Mouse (Mus musculus) G1E (cell line): ENCODE data around the gene Ggt6. TPM values are rescaled to one million over a fixed set of nuclear protein-coding genes. Genes with fewer than 3 reads are reported as not detected.
A peak's percentile ranks its signal among the peaks of the same experiment; 100 is the strongest.
"Not testable (repeated sequence)": the region's sequence is repeated elsewhere in the genome, so short reads cannot be mapped to it uniquely, and the experiment has no call there.

Source experiments
- ATAC-seq: 2 replicates; pipeline ENCODE4 v1.8.0; 2016; ENCODE audit warnings: mild to moderate bottlenecking; ENCODE audit not compliant: insufficient number of reproducible peaks, poor library complexity, low FRiP score, severe bottlenecking; ENCODE audit errors: extremely low read depth
- DNase-seq: peaks from one replicate; pipeline ENCODE4 v3.0.0; 2012; ENCODE audit warnings: low spot score
- H3K27me3 ChIP-seq: 2 replicates; pipeline ENCODE4 v1.6.1; 2012; ENCODE audit warnings: mild to moderate bottlenecking, low read length, inconsistent platforms; ENCODE audit not compliant: insufficient read depth
- H3K36me3 ChIP-seq: replicated peaks from 2 replicates; pipeline ENCODE3; 2012; ENCODE audit warnings: mild to moderate bottlenecking, inconsistent platforms
- H3K4me1 ChIP-seq: 2 replicates; pipeline ENCODE4 v1.6.1; 2012; ENCODE audit warnings: low read depth, low read length, inconsistent platforms, mixed read lengths; ENCODE audit not compliant: insufficient read depth
- H3K4me3 ChIP-seq: 2 replicates; pipeline ENCODE4 v1.5.1; 2012; ENCODE audit warnings: low read depth, mild to moderate bottlenecking, inconsistent platforms, low read length, moderate library complexity, mixed read lengths
- H3K9me3 ChIP-seq: replicated peaks from 2 replicates; pipeline ENCODE4 v1.6.1; 2012; ENCODE audit warnings: inconsistent platforms
- CTCF ChIP-seq: IDR thresholded peaks from 2 replicates; pipeline ENCODE4 v1.5.1; 2012; ENCODE audit warnings: low read depth, low read length, inconsistent platforms, mixed read lengths
- GATA1 ChIP-seq: IDR thresholded peaks from 2 replicates; pipeline ENCODE4 v1.6.1; 2012; ENCODE audit warnings: borderline replicate concordance, low read length, inconsistent platforms, mixed read lengths
- GATA2 ChIP-seq: IDR thresholded peaks from 2 replicates; pipeline ENCODE4 v1.6.1; 2012; ENCODE audit warnings: low read depth, low read length, inconsistent platforms, borderline replicate concordance
- POLR2AphosphoS5 ChIP-seq: IDR thresholded peaks from 2 replicates; pipeline ENCODE4 v1.6.1; 2012; ENCODE audit warnings: low read depth, low read length, inconsistent platforms; ENCODE audit not compliant: insufficient replicate concordance
- TAL1 ChIP-seq: conservative IDR thresholded peaks from 2 replicates; pipeline ENCODE4 v1.6.1; 2012; ENCODE audit warnings: low read depth, low read length, inconsistent platforms, mixed read lengths
- polyA plus RNA-seq: library from polyadenylated mRNA; stranded (reverse); fragments of >175 nt; gene quantifications from 2 replicates; pipeline ENCODE4 v1.2.3, GENCODE M21; 2012
- total RNA-seq, 2 experiments: library from RNA; stranded (forward) in 1 of 2; stranded (reverse) in 1 of 2; fragments of 200-1000 nt in 1 of 2; fragments of >200 nt in 1 of 2; fragmentation: Nextera tagmentation in 1 of 2; gene quantifications; 2 replicates each; pipeline ENCODE4 v1.2.3; 2014 to 2017

Ggt6 gene
- total and polyA plus RNA-seq, 3 experiments: 0.05 TPM; not detected in 2

GRCm38 (mm10) chr11:72423686-72424085, 11.6 kb upstream of the Ggt6 start:
- Histone ChIP-seq H3K36me3 (no peaks in the 10 kb centered on the region), H3K9me3 (no peaks in the 10 kb centered on the region), H3K4me3 (no peak overlapping the region), H3K4me1 (peaks cover 7% of the 10 kb centered on the region; the same call in 1 of the 2 replicates), H3K27me3 (peaks cover 7% of the 10 kb centered on the region)
- ATAC-seq (no peak), DNase-seq (no peak)
- no peak for TF ChIP-seq CTCF
- no peak for TF ChIP-seq TAL1
- TF ChIP-seq GATA1: no peak
- TF ChIP-seq GATA2: no peak
- no peak for TF ChIP-seq POLR2AphosphoS5

- peaks cover 5% of the 10 kb centered on the region for H3K27me3 ChIP-seq
- no peak for ATAC-seq
- H3K4me3 ChIP-seq: no peak overlapping the region
- H3K9me3 ChIP-seq: no peaks in the 10 kb centered on the region
- no peak for DNase-seq
- peaks cover 12% of the 10 kb centered on the region for H3K4me1 ChIP-seq
- TF ChIP-seq TAL1: no peak
- TF ChIP-seq GATA1: no peak
- TF ChIP-seq POLR2AphosphoS5: no peak
- no peak for TF ChIP-seq GATA2
- no peak for TF ChIP-seq CTCF
- no peaks in the 10 kb centered on the region for H3K36me3 ChIP-seq
Measured at GRCm38 (mm10) chr11:72425201-72425600, 10.1 kb upstream of the Ggt6 start.

- Histone ChIP-seq H3K36me3 (no peaks in the 10 kb centered on the region), H3K4me1 (peaks cover 7% of the 10 kb centered on the region), H3K9me3 (no peaks in the 10 kb centered on the region), H3K4me3 (no peak overlapping the region), H3K27me3 (peaks cover 10% of the 10 kb centered on the region)
- TF ChIP-seq TAL1 (no peak), CTCF (no peak), POLR2AphosphoS5 (no peak), GATA2 (no peak), GATA1 (no peak)
- no peak for ATAC-seq
- no peak for DNase-seq
Measured at GRCm38 (mm10) chr11:72426884-72427283, 8.4 kb upstream of the Ggt6 start.

- H3K27me3 ChIP-seq: peaks cover 21% of the 10 kb centered on the region
- ATAC-seq: no peak
- no peaks in the 10 kb centered on the region for H3K36me3 ChIP-seq
- no peak overlapping the region for H3K4me3 ChIP-seq
- no peak for DNase-seq
- no peaks in the 10 kb centered on the region for H3K9me3 ChIP-seq
- H3K4me1 ChIP-seq: peaks cover 7% of the 10 kb centered on the region
- TF ChIP-seq POLR2AphosphoS5 (no peak), CTCF (0 out of 2 replicates have a peak, but pooled peaks have one; percentile 35)
Measured at GRCm38 (mm10) chr11:72428694-72429093, 6.6 kb upstream of the Ggt6 start.

GRCm38 (mm10) chr11:72429288-72429690, 6.0 kb upstream of the Ggt6 start:
- H3K36me3 ChIP-seq: no peaks in the 10 kb centered on the region
- ATAC-seq: peak; percentile 60
- no peak overlapping the region for H3K4me3 ChIP-seq
- no peaks in the 10 kb centered on the region for H3K9me3 ChIP-seq
- H3K4me1 ChIP-seq: peaks cover 7% of the 10 kb centered on the region
- TF ChIP-seq TAL1: no peak
- TF ChIP-seq CTCF: peak; percentile 28
- no peak for TF ChIP-seq POLR2AphosphoS5
- DNase-seq: peak; percentile 76
- H3K27me3 ChIP-seq: peaks cover 21% of the 10 kb centered on the region

- H3K27me3 ChIP-seq: peaks cover 30% of the 10 kb centered on the region
- not testable (repeated sequence) for ATAC-seq, H3K9me3 ChIP-seq, H3K4me3 ChIP-seq, H3K36me3 ChIP-seq, DNase-seq
- peaks cover 14% of the 10 kb centered on the region for H3K4me1 ChIP-seq
Measured at GRCm38 (mm10) chr11:72430311-72431068, 4.8 kb upstream of the Ggt6 start.

- no peak for TF ChIP-seq GATA1
- no peak for TF ChIP-seq TAL1
- no peak for TF ChIP-seq POLR2AphosphoS5
- no peak for TF ChIP-seq CTCF
- TF ChIP-seq GATA2: no peak
- H3K4me3 ChIP-seq: no peak overlapping the region
- H3K36me3 ChIP-seq: no peaks in the 10 kb centered on the region
- H3K27me3 ChIP-seq: peaks cover 52% of the 10 kb centered on the region
- no peak for ATAC-seq
- no peaks in the 10 kb centered on the region for H3K9me3 ChIP-seq
- DNase-seq: no peak
- H3K4me1 ChIP-seq: peaks cover 13% of the 10 kb centered on the region
Measured at GRCm38 (mm10) chr11:72435694-72436045, 344 bp downstream of the Ggt6 start.
